Mouse (Mus musculus) embryonic facial prominence, embryonic 13.5 days (tissue): ENCODE results near the gene Adamtsl3. TPM values are rescaled to one million over a fixed set of nuclear protein-coding genes. Genes with fewer than 3 reads are reported as not detected.
"Not testable (repeated sequence)": the region's sequence is repeated elsewhere in the genome, so short reads cannot be mapped to it uniquely, and the experiment has no call there.

Experiments used
- ATAC-seq: fragments of 200-750 bp; cut with Nextera tagmentation; 2 replicates; pipeline ENCODE4 v1.8.0; 2017; ENCODE audit warnings: low read depth; ENCODE audit not compliant: insufficient number of reproducible peaks, insufficient read depth, low FRiP score, low TSS enrichment
- H3K27ac ChIP-seq: fragments of 300-500 bp; sonication (generic); 2 replicates; pipeline ENCODE4 v1.5.1; 2015; ENCODE audit warnings: moderate library complexity, mild to moderate bottlenecking, inconsistent platforms
- H3K27me3 ChIP-seq: fragments of 300-500 bp; sonication (generic); 2 replicates; pipeline ENCODE4 v1.6.1; 2015; ENCODE audit warnings: mild to moderate bottlenecking, inconsistent platforms
- H3K36me3 ChIP-seq: fragments of 300-500 bp; sonication (generic); 2 replicates; pipeline ENCODE4 v1.6.1; 2015; ENCODE audit warnings: mild to moderate bottlenecking, inconsistent platforms
- H3K4me1 ChIP-seq: fragments of 300-500 bp; sonication (generic); 2 replicates; pipeline ENCODE4 v1.6.1; 2015; ENCODE audit warnings: inconsistent platforms
- H3K4me2 ChIP-seq: fragments of 300-500 bp; sonication (generic); 2 replicates; pipeline ENCODE4 v1.6.1; 2015; ENCODE audit warnings: moderate library complexity, mild to moderate bottlenecking, inconsistent platforms
- H3K4me3 ChIP-seq: fragments of 300-500 bp; sonication (generic); 2 replicates; pipeline ENCODE4 v1.5.1; 2015; ENCODE audit warnings: mild to moderate bottlenecking, inconsistent platforms
- H3K9ac ChIP-seq: fragments of 300-500 bp; sonication (generic); 2 replicates; pipeline ENCODE4 v1.6.1; 2015; ENCODE audit warnings: mild to moderate bottlenecking, inconsistent platforms
- H3K9me3 ChIP-seq: fragments of 300-500 bp; sonication (generic); 2 replicates; pipeline ENCODE4 v1.6.1; 2016; ENCODE audit warnings: inconsistent platforms
- WGBS: fragments of 180-500 bp; shearing (Covaris S2); methylation state at CpG from one replicate; pipeline ENCODE4 v1.1.7; 2015; ENCODE audit warnings: mixed read lengths; 5-methylcytosine and 5-hydroxymethylcytosine counted together
- polyA plus RNA-seq: library from polyadenylated mRNA; unstranded; fragments of >200 nt; fragmentation: Nextera tagmentation; extraction: Ambion mirVana; gene quantifications from 2 replicates; pipeline ENCODE4 v1.2.1, GENCODE M21; 2015

The Adamtsl3 gene
- polyA plus RNA-seq, 1 experiment from 2014 or later = 3.8 TPM

DNA sequence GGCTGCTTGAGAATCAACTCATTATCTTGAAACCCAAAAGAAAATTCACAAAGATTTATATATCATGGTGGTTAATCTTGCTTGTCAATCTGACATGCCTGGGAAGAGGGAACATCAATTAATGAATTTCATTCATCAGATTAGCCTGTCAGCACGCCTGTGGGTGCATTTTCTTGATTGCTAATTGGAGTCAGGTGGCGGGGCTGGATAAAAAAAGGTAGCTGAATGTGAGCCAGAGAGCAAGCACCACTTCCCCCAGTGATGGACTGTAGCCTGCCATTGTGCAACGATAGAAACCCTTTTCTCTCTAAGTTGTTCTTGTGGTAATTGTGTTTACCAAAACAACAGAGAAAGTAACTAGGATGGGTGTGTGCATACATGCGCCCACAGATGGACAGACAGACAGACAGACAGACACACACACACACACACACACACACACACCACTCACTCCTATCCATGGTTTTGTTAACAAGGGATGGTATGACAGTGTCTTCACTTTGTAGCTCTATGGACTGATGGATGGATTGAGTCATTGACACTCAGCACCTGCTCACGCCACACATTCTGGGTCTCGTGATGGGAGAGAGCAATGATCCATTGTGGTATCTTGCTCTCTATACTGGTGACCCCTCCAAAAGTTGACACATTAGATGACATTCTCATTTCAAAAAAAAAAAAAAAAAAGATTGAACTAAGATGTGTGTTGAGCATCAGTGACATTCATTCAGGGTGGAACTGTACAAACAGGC, 59.1 kb downstream of the Adamtsl3 start:
- no peak for ATAC-seq
- Histone ChIP-seq H3K4me1 (peaks cover 7% of the 10 kb centered on the region), H3K9ac (no peak overlapping the region), H3K9me3 (0 out of 2 replicates have a peak, but pooled peaks cover 5% of the 10 kb centered on the region), H3K4me3 (no peak overlapping the region), H3K36me3 (no peaks in the 10 kb centered on the region), H3K27ac (no peak overlapping the region), H3K27me3 (no peaks in the 10 kb centered on the region), H3K4me2 (no peak overlapping the region)
- 60% methylated on average over 6 of the region's 6 CpGs for WGBS

DNA sequence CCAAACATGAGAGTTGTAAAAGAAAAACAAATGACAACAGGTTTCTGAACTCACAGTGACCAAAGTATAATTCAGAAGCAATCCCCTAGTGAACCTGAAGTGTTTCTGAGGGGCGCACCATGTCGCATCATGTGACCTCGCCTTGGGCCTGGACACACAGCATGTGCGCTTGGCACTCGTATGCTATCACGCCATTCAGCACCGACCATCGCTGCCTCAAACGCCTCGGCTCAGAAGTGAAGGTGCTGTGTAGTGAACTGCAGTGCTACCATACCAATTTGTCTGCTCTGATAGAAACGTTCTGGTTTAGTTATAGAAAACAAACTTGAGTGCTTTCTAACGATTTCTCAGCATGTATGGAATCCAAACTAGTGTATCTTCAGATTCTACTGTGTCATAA, 59.7 kb downstream of the Adamtsl3 start:
- ATAC-seq = no peak
- Histone ChIP-seq H3K27me3 (no peaks in the 10 kb centered on the region), H3K4me1 (peaks cover 7% of the 10 kb centered on the region), H3K36me3 (no peaks in the 10 kb centered on the region), H3K4me2 (no peak overlapping the region), H3K27ac (no peak overlapping the region), H3K4me3 (no peak overlapping the region), H3K9me3 (0 out of 2 replicates have a peak, but pooled peaks cover 4% of the 10 kb centered on the region), H3K9ac (no peak overlapping the region)
- WGBS = 88% methylated on average over 12 of the region's 12 CpGs

DNA sequence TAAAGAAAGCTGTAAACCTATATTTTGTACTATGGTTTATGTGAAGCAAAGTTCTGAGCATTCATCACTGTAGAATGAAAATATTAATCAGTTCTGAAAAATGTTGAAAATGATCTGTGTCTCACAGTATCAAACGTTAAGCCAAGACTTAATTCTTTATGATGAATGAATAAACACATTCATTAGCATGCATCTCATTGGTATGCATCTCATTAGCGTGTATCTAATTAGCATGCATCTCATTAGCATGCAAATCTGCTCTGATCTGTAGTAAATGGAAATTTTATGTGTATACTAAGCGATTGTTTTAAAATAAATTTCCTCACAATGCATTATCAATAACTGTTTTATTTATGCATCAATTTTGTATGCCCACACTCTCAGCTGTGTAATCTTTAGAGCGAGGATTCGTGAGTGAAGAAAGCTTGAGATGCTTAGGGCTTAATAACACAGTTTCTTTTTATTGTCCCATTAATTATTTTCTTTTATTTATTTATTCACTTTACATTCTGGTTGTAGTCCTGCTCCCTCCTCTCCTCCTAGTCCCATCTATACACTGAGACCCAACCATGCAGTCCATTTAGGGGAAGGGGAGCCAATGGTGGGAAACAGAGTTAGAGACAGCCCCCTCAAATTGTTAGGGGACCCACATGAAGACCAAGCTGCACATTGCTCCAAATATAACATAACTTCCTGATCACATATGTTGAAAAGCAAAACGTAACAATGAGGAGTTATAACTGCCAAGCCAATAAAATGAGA, 60.4 kb downstream of the Adamtsl3 start:
- H3K4me3 ChIP-seq = no peak overlapping the region
- H3K27me3 ChIP-seq = no peaks in the 10 kb centered on the region
- peaks cover 7% of the 10 kb centered on the region for H3K4me1 ChIP-seq
- no peak overlapping the region for H3K27ac ChIP-seq
- 76% methylated on average over 6 of the region's 6 CpGs for WGBS
- no peaks in the 10 kb centered on the region for H3K36me3 ChIP-seq
- H3K4me2 ChIP-seq = no peak overlapping the region
- H3K9ac ChIP-seq = no peak overlapping the region
- H3K9me3 ChIP-seq = no peaks in the 10 kb centered on the region
- no peak for ATAC-seq

DNA sequence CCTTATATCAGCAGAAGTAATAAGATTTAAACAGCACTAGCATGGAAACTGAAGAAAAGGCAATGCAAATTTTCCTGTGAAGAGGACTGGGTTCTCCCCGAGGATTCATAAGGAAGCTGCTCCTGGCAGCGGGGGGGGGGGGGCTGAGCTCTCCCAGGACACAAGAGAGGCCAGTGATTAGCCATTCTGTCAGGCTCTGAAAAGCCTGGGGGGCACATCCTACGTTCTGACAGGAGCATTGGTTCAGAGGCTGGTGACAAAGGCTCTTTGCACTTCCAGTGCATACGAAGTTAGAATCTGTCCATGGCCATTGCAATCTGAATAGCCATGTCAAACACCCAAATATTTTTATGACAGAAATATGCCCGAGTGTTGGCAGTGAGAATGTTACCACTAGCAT, 61.4 kb downstream of the Adamtsl3 start:
- no peak overlapping the region for H3K27ac ChIP-seq
- H3K9me3 ChIP-seq = no peaks in the 10 kb centered on the region
- WGBS = 15% methylated on average over 4 of the region's 5 CpGs
- H3K36me3 ChIP-seq = no peaks in the 10 kb centered on the region
- peaks cover 7% of the 10 kb centered on the region for H3K4me1 ChIP-seq
- no peak for ATAC-seq
- no peak overlapping the region for H3K4me3 ChIP-seq
- H3K27me3 ChIP-seq = no peaks in the 10 kb centered on the region
- no peak overlapping the region for H3K4me2 ChIP-seq
- no peak overlapping the region for H3K9ac ChIP-seq

DNA sequence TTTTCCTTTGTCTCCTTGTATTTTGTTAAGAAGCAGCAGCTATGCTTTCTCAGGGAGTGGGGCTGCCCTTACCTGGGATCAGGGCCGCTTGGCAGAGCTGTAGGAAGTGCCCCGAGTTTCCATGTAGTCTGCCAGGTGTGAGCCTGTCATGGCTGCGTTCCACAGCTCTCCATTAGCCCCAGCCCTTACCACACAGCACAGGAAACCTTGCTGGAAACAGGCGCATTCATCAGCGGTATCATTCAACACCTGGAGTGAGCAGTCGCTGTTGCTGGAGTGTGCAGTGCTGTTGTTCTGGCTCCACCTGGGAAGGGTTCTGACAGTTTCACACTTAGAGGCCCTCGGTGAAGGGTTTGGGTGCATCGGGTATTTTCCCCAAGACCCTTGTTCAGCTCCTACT, 62.1 kb downstream of the Adamtsl3 start:
- H3K4me1 ChIP-seq = peaks cover 7% of the 10 kb centered on the region
- H3K9ac ChIP-seq = no peak overlapping the region
- no peaks in the 10 kb centered on the region for H3K9me3 ChIP-seq
- ATAC-seq = no peak
- no peaks in the 10 kb centered on the region for H3K36me3 ChIP-seq
- 74% methylated on average over 8 of the region's 8 CpGs for WGBS
- no peaks in the 10 kb centered on the region for H3K27me3 ChIP-seq
- H3K4me2 ChIP-seq = no peak overlapping the region
- no peak overlapping the region for H3K4me3 ChIP-seq
- H3K27ac ChIP-seq = no peak overlapping the region

DNA sequence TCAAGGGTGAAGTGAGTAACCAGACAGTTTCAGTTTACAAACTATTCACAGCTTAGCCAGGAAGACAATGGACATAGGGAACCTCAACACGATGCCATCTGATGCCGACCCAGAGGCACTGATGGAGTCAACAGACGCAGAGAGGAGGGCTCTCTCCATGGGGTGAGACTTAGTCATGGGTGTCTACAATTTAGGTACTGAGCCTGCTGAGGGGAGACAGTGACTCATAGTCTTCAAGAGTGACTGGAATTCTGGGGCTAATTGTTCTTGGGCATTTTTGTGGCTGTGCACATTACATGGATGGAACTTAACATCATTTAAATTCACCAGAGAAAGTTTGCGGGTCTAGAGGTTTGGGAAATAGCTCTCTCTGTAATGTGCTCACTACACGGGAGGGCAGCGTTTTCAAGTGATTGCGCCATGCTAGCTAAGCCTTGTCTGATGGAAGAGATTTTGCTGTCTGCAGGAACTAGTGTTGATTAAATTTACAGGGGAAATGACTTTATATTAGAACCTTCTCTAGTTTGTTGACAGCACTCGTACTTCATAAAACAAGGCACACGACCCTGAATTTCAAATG, 70.1 kb downstream of the Adamtsl3 start:
- Histone ChIP-seq H3K27me3 (peaks cover 13% of the 10 kb centered on the region; the same call in 1 of the 2 replicates), H3K9ac (no peak overlapping the region), H3K4me3 (no peak overlapping the region), H3K27ac (no peak overlapping the region), H3K36me3 (no peaks in the 10 kb centered on the region), H3K4me2 (no peak overlapping the region), H3K9me3 (no peaks in the 10 kb centered on the region), H3K4me1 (peaks cover 9% of the 10 kb centered on the region)
- 56% methylated on average over 9 of the region's 9 CpGs for WGBS
- no peak for ATAC-seq

DNA sequence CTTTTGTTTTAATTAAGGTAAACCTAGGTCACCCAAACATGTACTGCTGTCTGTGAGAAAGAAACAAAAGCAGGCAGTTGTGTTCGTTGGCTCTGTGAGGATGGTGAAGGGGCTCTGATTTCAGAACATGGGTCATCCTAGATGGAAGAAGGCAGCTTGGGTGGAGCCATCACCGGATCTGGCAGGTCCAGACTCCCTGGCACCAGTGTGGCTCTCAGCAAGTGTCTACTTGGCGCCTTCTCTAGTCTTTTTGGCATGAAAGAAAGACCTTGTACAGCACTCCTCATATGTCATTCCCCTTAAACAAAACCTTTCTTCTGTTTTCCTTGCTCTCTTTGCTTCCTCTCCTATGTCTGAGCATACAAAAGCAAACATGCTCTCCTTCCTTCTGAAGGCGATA, 75.5 kb downstream of the Adamtsl3 start:
- Histone ChIP-seq H3K9me3 (no peaks in the 10 kb centered on the region), H3K4me3 (no peak overlapping the region), H3K4me2 (no peak overlapping the region), H3K4me1 (peaks cover 2% of the 10 kb centered on the region), H3K27me3 (peaks cover 29% of the 10 kb centered on the region; the same call in 1 of the 2 replicates), H3K9ac (no peak overlapping the region), H3K27ac (no peak overlapping the region), H3K36me3 (no peaks in the 10 kb centered on the region)
- ATAC-seq = no peak
- WGBS = 78% methylated on average over 4 of the region's 4 CpGs

DNA sequence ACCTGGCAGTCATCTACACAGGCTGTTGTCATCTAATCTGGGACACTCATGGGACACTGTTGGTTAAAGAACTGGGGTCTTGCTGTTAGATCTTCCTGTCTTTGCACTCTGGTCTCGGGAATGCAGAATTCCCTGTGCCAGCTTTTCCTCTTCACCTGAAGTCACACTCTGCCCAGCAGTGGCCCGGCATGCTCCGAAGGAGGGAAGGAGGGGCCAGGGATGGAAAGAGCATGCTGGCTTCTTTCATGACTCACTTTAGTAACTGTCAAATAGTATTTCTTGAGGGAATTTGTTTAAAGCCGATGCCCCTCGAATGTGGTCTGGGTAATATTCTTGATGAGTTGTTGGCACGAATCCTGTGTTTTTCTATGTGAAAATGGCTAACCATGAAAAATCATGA, 81.2 kb downstream of the Adamtsl3 start:
- H3K9me3 ChIP-seq = no peaks in the 10 kb centered on the region
- 0 out of 2 replicates have a peak overlapping the region, but pooled peaks have one; percentile 16 for H3K27ac ChIP-seq
- H3K27me3 ChIP-seq = peaks cover 24% of the 10 kb centered on the region
- WGBS = 72% methylated on average over 6 of the region's 6 CpGs
- H3K4me1 ChIP-seq = peaks cover 40% of the 10 kb centered on the region
- H3K36me3 ChIP-seq = no peaks in the 10 kb centered on the region
- no peak overlapping the region for H3K4me3 ChIP-seq
- no peak overlapping the region for H3K4me2 ChIP-seq
- ATAC-seq = no peak
- no peak overlapping the region for H3K9ac ChIP-seq

DNA sequence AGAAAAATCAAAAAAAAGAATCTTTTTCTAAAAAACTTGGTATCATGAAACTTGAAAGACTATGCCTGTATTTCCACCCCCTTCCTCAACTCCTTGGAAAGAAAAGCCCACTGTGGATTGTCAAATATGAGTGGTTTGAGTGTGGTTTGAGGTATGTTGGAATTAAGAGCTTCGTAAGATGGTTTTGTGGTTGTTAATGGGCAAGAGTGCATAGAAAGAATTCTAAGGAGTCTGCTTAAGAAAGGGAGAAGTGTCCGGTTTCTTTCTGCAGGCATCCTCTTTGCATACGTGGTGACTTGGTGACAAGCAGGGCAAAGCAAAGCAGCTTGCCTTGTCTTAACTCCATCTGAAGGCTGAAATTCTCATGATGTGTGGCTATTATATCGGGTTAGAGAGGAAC, 81.6 kb downstream of the Adamtsl3 start:
- ATAC-seq = no peak
- WGBS = 49% methylated on average over 4 of the region's 4 CpGs
- Histone ChIP-seq H3K4me1 (peaks cover 44% of the 10 kb centered on the region), H3K27ac (no peak overlapping the region), H3K9ac (no peak overlapping the region), H3K4me2 (no peak overlapping the region), H3K36me3 (no peaks in the 10 kb centered on the region), H3K27me3 (peaks cover 23% of the 10 kb centered on the region), H3K9me3 (no peaks in the 10 kb centered on the region), H3K4me3 (no peak overlapping the region)

DNA sequence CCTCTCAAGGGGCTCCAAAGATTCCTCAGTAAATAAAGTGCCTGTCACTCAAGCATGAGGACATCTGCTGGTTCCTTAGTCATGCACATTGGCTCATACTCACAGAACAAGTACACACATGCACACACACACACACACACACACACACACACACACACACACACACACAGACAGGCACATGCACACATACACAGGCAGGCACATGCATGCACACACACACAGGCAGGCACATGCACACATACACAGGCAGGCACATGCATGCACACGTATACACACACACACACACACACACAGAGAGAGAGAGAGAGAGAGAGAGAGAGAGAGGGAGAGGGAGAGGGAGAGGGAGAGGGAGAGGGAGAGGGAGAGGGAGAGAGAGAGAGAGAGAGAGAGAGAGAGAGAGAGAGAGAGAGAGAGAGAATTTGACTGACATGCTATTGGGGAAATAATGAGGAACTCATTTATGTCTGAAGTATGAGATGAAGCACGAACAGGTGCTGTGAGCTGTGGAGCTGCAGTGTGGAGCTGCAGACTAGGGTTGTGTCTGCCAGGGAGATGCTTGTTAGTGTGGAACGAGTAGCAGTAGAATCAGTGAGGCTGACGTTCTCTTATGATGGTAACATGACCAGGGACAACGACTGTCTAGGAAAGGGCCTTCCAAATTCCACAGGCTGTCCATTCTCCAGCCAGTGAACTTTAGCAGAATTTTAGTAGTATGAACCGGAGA, 85.0 kb downstream of the Adamtsl3 start:
- Histone ChIP-seq H3K27me3 (peaks cover 31% of the 10 kb centered on the region), H3K4me1 (peaks cover 64% of the 10 kb centered on the region)
- ATAC-seq, H3K9ac ChIP-seq, H3K27ac ChIP-seq, H3K4me3 ChIP-seq, H3K9me3 ChIP-seq, H3K4me2 ChIP-seq, H3K36me3 ChIP-seq: not testable (repeated sequence)
- WGBS = 49% methylated on average over 6 of the region's 6 CpGs

DNA sequence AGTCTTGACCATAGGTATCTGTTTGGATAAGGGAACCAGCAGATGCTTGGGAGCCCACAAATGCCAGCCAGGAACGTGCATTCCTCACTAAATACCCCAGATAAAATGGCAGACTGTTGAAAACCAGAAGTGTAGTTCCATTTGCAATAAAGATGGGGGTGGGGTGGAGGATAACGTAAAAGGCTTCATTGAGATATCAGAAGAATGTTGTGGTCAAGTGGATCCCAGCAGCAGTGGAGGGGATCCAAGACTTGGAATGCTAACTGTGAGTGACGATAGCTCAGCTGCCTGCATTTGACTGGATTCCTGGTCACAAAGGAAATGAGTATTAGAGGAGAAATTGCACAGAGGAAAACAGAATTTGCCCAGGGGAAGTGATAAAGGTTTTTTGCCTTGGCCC, 87.1 kb downstream of the Adamtsl3 start:
- no peak overlapping the region for H3K27ac ChIP-seq
- H3K9ac ChIP-seq = no peak overlapping the region
- peaks cover 62% of the 10 kb centered on the region for H3K4me1 ChIP-seq
- ATAC-seq = no peak
- no peaks in the 10 kb centered on the region for H3K9me3 ChIP-seq
- H3K4me3 ChIP-seq = no peak overlapping the region
- H3K4me2 ChIP-seq = no peak overlapping the region
- peaks cover 24% of the 10 kb centered on the region for H3K27me3 ChIP-seq
- H3K36me3 ChIP-seq = no peaks in the 10 kb centered on the region
- 55% methylated on average over 3 of the region's 3 CpGs for WGBS
